Mouse (Mus musculus): ENCODE measurements around the gene Armc7.
"Not testable (repeated sequence)": the region's sequence is repeated elsewhere in the genome, so short reads cannot be mapped to it uniquely, and the experiment has no call there.

Armc7 gene

DNA sequence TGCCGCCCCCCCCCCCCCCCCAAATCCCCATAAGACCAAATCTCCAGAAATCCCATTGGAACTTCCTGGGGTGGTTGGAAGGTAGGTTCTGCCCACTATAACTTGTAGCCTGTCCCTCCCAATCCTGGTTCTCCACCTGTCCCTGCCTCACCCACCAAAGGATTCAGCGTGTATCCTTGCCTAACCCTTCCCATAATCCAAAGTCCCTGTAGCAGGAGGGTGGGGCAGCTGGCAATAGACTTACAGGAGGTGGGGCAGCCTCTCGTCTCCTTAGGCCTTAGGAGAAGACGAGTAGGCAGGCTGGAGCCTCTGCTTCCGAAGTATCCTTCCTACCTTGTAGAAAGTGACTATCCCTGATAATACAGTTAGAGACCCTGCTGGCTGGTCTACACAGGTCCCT is 19.3 kb upstream of the Armc7 start:
- no peak for DNase-seq

DNA sequence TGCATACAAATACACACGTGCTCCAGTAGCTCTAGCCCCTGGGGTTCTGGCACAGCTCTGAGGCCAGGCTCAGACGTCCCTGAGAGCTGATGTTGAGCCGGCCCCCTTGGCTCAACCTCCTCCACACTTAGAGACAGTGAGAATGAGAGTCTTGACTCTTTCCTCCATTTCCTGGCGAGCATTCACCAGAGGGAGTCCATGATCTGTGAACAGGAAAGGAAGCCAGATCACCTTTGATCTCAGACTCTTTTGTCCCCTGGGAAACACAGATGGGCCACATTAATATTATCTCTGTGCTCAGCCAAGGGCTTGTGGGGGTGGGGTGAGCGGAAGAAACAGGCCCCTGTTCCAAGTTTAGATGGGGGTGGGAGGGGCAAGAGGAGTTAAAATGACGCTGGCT is 18.1 kb upstream of the Armc7 start:
- DNase-seq, result no peak

DNA sequence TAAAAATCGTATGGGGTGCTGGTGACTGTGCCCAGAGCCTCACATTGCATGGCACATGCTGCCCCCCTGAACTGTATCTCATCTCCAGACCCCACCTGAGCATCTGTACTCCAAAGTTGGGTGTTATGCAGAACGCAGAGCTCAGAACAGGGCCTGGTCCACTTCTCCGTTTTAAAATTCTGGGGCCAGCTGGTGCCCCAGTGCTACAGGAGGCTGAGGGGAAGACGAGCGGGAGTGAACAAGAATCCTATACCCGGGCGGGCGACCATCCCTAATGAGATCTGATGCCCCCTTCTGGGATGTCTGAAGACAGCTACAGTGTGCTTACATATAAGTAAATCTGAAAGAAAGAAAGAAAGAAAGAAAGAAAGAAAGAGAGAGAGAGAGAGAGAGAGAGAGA is 14.5 kb upstream of the Armc7 start:
- DNase-seq, result no peak

DNA sequence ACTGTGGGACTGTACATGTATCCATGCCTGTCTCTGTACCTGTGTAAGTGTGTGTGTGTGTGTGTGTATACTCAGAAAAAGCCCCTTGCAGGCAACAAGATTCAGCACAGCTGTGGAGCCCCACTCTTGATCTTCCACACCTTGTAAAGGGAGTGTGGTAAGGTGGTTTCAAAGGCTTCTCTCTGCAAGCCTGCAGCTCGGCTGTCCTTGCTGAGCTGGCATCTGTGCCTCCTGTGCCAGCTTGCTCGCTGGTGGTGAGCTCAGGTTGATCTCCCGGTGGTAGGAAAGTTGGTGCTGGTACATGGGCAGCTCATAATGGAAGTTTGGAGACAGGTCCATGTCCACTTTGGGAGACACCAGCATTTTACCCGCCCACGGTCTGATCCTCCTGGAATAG is 13.6 kb upstream of the Armc7 start:
- DNase-seq, result no peak

DNA sequence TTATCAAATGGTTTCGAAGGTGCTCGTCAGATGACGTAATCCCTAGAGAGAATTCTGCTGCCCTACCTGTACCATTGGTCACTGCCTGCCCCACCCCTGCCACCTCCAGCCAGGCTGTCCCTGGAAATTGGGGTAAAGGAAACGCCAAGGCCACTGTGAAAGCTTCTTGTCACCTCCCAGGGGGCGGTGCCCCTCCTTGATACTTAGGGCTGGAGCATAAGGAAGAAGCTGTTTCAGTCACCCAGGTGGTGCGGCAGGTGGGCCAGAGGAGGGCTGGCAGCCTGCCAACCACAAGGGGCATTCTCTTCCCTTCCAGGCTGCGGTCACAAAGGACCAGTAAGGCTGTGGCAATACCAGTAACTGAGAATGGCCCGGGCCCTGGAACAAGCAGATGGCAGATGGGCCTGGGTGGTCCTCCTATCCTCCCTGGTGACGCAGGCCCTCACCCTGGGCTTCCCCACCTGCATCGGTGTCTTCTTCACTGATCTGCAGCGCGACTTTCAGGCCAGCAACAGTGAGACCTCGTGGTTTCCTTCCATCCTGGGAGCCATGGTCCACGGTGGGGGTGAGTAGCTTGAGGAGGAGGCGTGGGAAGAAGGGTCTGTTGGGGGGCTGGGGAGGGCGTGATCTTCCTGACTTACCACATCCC is 13.1 kb upstream of the Armc7 start, which contains the start of gene Slc16a5:
Gene Slc16a5 (plus strand): TSS at position 232 of the 649 bp plus-strand sequence.
- DNase-seq, result peak; percentile 33 to 54

DNA sequence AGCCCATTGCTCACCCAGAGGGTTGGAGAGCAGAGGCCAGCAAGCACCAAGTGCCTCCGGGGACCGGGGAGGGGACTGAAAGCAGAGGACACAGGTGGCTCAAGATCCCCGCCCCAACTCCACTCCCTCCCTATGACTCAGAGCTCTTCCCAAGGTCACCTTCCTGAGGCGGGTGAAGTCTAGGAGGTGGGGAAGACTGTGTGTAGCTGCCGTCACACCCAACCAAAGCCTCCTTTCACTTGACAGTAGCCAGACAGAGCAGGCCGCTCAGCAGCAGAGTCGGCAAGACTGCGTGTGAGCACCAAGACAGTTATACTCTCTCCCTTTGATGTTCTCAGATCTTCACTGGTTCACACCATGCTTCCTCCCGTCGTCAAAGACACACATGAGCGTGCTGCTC is 12.1 kb upstream of the Armc7 start:
- DNase-seq, result no peak

DNA sequence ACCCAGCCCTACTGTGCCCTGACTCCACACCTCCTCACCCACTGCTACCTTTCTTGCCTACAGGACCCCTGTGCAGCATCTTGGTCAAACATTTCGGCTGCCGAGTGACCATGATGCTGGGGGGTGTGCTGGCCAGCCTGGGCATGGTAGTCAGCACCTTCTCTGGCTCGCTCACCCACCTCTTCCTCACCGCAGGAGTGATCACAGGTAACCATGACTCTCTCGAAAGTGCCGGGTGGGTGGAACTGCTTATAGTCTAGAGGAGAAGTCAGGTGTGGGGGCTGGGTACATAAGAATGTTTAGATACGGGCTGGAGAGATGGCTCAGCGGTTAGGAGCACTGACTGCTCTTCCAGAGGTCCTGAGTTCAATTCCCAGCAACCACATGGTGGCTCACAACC is 10.6 kb upstream of the Armc7 start:
- no peak for DNase-seq

DNA sequence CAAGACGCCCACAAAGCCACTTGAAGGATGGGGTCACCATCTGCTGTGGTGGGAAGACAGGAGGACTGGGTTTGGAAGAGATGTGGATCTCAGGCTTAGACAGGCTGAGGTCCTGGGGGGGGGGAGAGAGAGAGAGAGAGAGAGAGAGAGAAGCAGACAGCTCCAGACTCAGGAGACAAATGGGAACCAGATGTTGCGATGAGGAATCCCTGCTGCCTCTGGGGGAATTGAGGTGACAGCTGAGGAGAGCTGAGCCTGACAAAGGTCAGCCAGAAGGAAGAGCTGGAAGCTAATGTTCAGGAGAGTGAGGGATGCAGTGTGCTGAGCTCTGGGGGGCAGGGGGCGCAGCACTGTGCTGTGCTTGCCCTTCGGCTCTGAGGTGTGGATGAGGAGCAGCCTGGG is 8.2 kb upstream of the Armc7 start:
- DNase-seq, result no peak

DNA sequence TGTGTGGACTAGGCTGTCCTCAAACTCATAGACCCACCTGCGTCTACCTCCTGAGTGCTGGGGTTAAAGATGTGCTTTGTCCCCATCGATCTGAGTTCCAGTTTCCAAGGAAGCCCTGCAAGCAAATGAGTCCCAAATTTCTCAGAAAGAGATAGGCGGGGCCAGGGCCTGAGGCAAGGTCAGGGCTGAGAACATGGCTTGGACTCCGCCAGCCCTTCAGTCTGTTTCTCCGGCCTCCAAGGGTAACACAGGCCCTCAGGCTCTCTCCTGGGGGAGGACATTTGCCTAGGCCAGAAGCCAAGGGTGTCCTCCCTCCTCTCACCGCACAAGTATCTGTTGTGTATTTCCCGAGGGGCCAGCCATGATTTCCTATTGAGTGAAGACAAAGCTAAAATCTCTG is 3.3 kb upstream of the Armc7 start:
- DNase-seq, result no peak

DNA sequence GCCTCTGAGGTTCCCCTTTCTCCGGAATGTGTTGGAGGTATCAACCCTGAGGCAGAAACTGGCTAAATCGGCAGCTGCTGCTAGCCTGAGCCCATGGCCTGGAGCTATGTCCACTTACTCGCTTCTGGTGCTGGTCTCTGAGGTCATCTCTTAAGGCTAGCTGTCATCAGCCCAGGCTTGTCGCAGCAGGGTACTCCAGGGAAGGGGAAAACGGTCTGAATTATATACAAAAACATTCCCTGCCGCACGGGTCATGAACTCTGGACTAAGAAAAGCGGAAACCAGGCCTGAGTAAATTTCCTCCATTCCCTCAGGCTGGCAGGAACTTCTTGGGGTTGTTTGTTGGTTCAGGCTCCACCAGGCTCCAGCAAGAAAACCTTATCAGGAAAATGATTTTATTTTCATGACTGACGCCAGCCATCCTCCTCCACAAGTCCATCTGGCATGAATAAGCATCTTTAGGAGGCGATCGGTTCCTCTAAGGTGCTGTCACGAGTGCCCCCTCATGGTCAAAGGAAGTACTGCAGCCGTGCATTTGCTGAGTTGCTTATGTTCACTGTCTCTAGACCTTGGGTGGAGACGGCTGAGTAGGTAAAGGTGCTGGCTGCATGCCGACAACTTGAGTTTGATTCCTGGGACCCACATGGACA is 1.7 kb upstream of the Armc7 start:
- peak; percentile 93 to 95 for DNase-seq

DNA sequence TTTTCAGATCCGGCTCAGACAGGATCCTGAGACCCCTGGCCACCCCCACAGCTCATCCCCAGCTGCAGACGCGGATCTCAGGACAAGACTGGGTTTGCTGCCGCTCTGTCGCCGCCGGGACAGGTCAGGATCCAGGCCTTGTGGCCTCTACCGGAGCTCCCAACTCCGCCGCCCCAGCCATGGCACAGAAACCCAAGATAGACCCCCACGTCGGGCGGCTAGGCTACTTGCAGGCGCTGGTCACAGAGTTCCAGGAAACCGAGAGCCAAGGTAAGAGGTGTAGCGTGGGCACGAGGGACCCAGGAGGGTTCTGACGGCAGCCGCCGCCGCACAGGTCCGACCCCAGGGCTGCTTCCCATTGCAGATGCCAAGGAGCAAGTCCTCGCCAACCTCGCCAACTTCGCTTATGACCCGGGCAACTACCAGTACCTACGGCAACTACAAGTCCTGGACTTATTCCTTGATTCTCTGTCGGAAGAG is 331 bp downstream of the Armc7 start:
- no peak for DNase-seq

DNA sequence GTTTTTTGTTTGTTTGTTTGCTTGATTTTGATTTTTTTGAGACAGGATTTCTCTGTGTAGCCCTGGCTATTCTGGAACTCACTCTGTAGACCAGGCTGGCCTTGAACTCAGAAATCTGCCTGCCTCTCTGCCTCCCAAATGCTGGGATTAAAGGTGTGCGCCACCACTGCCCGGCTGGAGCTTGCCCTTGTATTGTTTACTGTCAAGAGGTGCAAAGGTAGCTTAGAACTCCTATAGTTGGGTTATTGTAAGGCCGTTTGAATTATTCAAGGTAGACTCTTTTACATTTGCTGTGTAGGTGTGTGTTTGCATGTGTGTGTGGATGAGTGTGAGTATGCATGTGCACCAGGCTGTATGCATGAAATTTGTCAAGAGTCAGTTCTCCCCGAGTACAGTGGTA is 1.2 kb downstream of the Armc7 start:
- not testable (repeated sequence) for DNase-seq

DNA sequence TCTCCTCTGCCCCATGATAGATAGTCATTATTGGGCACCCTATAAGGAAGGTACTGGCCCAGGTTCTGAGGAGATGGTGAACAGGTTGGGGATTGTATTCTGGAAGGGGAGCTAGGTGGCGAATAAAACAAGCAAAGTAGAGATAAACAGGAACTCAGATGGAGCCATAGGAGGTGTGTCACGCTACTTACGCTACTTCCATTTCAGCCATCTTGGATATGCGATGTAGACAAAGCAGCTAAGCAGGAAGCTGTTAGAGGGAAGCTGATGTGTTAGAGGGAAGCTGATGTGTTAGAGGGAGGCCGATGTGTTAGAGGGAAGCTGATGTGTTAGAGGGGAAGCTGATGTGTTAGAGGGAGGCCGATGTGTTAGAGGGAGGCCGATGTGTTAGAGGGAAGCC is 1.9 kb downstream of the Armc7 start:
- DNase-seq, result not testable (repeated sequence)

DNA sequence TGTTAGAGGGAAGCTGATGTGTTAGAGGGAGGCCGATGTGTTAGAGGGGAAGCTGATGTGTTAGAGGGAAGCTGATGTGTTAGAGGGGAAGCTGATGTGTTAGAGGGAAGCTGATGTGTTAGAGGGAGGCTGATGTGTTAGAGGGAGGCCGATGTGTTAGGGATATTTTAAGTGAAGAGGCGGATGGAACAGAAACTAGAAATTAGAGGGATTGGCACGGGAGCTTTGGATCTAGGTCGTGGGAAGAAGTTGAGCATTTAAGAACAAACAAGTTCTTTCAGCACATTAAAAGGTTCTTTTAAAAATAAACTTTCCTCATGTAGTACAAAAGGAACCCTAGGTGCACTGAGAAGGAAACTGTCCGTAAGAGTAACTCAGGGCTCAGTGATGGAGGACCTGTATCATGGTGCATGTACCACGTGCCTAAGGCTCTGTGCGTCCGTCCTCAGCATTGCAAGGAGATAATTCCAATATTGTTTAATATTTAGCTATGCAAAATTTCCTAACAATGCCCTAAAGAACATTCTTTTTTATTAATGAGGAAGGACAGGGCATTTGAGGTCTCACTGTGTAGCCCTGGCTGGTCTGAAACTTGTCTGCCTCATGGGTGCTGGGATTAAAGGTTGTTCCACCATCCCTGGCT is 3.0 kb downstream of the Armc7 start:
- no peak for DNase-seq

DNA sequence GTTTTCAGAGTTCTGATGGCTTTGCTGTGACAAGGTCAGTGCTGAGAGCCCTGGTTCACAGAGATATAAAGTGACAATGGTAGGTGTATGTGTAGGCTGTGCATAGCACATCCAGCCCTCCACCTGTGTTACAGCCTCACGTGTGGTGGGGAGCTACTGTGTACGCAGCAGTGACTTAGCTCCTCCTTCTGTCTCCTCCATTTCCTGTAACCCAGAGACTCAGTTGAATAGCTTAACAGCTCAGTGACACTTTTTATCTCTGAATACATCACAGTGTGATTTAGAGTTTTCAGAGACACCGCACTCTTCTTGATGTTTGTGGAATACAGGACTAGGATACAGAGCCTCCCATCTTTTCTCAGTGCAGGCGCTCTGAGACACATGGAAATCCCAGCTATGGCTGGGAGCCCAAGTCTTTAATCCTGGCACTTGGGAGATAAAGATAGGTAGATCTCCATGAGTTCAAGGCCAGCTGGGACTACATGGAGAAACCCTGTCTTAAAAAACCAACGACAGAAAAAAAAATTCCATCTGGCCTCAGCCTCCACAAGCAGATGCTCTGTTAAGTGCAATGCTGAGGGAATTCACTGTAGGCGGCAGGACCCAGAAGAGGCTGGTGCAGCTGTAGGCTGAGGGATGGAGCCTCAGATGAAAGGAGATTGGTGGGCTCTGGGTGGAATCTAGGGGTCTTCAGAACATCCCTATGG is 6.2 kb downstream of the Armc7 start:
- no peak for DNase-seq

DNA sequence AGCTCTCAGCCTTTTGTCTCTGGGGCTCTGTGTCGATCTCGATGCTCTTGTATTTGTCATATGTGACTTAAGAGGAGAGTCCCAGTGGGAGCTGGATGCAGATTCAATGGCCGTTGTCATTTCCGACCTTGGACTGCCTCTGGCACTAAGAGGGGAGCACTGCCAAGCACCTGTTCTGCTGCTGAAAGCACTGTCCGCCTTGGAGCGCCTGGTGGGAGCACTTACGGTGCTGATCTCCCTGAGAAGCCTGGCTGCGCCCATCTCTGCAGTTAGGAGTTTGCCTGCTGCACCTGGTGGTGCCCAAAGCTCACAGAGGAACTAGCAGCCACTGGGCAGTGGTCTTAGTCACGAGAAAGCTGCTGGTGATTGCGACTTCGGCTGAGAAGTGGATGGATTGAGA is 7.8 kb downstream of the Armc7 start:
- DNase-seq, result no peak

DNA sequence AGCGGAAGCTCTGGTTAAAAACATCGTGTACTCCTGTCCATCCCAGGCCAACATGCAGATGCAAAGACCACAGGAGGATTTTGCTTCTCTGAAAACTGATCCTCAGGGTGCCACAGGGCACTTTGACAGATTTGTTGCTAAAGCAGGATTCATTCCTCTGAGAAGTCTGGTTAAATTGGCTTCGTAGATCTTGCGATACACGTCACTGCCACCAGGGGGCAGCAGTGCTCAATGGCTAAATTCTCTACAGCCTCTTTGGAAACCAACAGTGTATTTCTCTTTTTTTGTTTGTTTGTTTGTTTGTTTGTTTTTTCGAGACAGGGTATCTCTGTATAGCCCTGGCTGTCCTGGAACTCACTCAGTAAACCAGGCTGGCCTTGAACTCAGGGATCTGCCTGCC is 8.3 kb downstream of the Armc7 start:
- peak; percentile 52 to 68 for DNase-seq

DNA sequence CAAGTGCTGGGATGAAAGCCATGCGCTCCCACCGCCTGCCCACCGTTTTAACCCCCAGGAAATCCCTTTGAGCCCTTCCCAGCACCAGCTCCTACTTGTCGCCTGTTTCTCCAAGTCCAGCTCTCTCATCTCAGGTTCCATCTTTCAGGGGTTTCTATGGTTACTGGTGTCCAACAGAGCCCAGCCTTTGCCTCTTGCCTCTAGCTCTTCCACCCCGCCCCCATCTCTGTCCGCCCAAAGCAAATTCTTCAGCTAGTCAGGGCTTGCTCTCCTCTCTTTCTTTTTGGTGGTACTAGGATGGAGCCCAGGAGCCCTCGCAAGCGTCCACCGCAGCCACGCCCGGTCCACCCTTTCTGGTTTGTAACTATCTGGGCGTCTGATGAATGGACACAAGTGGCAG is 9.7 kb downstream of the Armc7 start:
- no peak for DNase-seq

DNA sequence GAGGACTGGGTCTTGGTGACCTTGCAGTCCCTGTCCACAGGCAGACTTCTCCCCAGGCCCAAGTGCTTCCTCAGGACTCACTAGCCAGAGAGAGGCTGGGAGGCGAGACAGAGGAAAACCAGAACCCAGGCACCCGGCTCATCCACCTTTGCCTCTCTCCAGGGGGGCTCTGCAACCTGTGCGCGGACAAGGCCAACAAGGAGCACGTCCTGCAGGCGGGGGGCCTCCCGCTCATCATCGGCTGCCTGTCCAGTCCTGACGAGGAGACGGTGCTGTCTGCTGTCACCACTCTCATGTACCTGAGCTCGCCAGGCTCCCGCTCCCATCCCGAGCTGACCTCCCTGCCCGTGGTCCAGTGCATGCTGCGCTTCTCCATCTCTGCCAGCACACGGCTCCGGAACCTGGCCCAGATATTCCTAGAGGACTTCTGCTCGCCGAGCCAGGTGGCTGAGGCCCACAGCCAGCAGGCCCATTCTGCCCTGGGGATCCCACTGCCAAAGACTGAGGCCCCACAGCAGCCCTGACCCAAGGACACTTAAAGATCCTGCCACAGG is 13.2 kb downstream of the Armc7 start:
- DNase-seq, result no peak

DNA sequence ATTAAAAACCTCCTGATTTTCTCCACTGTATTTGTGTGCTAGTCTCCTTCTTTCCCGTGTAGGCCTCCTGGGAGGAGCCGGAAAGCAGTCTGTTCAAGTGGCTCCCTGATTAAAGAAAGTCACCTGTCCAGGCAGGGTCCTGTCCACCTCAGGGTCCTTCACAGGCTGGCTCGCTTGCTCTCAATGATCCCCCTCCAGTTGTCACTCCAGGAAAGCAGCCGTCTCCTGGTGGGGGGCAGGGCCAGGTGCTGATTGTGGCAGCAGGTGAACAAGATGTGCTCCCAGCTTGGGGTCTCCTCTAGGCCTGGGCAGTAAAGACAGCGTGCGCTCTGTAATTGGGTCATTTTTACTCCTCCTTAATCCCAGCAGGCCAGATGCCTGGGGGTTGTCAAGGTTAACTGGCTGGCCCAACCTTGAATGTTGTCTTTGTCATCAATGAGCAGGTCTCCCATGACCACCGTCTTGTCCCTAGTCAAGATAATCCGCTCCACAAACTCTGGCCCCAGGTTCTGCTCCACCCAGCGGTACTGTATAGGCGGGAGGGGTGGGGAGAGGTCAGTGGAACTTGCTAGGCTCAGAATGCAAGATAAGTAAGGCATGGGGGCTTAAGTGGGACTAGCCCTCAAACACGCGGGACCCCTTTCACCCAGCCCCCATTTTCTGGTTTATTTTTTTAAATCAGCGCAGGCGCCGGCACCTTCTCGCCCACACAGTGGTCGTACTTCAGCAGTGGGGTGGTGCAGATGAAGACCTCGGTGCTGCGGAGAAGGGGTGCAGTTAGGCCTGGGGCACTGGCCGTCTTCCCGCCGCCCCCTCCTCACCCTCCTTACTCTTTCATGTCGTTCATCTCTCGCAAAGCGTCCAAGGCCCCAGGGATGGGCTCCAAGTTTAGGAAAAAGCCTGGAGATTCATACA is 15.2 kb downstream of the Armc7 start:
- DNase-seq, result no peak

DNA sequence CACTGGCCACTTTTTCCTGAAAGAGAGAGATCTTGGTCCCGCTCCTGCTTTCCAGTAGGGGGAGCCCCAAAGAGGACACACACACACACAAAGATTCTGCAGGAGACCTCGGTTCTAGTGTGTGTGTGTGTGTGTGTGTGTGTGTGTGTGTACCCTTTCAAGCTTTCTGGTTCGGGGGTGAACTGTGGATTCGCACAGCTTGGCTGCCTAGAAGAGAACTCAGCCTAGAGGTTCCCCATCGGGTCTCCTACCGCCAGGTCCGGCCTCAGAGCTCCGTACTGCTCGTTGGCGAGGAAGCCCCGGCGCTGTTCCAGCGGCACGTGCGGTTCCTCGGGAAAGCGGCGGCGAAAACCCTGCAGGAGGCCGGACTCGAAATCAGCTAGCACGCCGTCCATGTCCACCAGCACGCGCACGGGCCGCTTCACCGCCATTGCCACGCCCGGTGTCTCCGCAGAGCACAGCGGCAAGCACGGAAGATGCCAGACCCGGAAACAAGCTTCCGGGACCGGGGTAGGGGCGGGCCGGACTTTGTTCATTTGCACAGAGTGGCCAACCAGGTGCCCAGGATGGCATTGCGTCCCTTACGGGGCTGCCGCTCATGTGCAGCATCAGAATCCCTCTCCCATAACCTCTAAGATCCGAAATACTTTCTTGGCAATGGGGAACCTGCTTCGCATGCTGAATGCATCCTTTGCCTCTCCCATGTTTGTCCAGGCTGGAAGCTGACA is 16.1 kb downstream of the Armc7 start, which contains the start of gene Nt5c:
Gene Nt5c (minus strand): TSS at position 507 of the 728 bp plus-strand sequence.
- DNase-seq, result peak; percentile 86 to 89

Data from lung, adult 18-20 months (tissue).